Mouse (Mus musculus) C2C12 (cell line): Measurements from ENCODE around the gene Rnft2. TPM values are rescaled to one million over a fixed set of nuclear protein-coding genes. Genes with fewer than 3 reads are reported as not detected.
A peak's percentile ranks its signal among the peaks of the same experiment; 100 is the strongest.

Experiments
- H3K27me3 ChIP-seq: one replicate; pipeline ENCODE4 v1.6.1; 2011; ENCODE audit not compliant: control insufficient read depth, insufficient read depth, insufficient read length
- H3K36me3 ChIP-seq: one replicate; pipeline ENCODE4 v1.6.1; 2011; ENCODE audit not compliant: control insufficient read depth, insufficient read depth
- H3K4me3 ChIP-seq: one replicate; pipeline ENCODE4 v1.5.1; 2011; ENCODE audit warnings: mild to moderate bottlenecking, control low read depth; ENCODE audit not compliant: poor library complexity, insufficient read depth, severe bottlenecking
- H3K79me2 ChIP-seq: one replicate; pipeline ENCODE4 v1.6.1; 2011; ENCODE audit not compliant: control insufficient read depth, insufficient read depth
- H3K79me3 ChIP-seq: one replicate; pipeline ENCODE4 v1.6.1; 2011; ENCODE audit warnings: low read depth, control low read depth
- H3ac ChIP-seq: one replicate; pipeline ENCODE3; 2011; ENCODE audit warnings: low read depth; ENCODE audit not compliant: control insufficient read depth, insufficient read length
- CEBPB ChIP-seq: IDR thresholded peaks from one replicate; pipeline ENCODE4 v1.6.1; 2011; ENCODE audit warnings: low read depth, mild to moderate bottlenecking, control low read depth, moderate library complexity
- CTCF ChIP-seq: IDR thresholded peaks from one replicate; pipeline ENCODE4 v1.5.1; 2011; ENCODE audit not compliant: control insufficient read depth, insufficient read depth, insufficient read length
- FOSL1 ChIP-seq: IDR thresholded peaks from one replicate; pipeline ENCODE4 v1.8.0; 2011; ENCODE audit warnings: mild to moderate bottlenecking, low read length; ENCODE audit not compliant: poor library complexity, insufficient read depth, severe bottlenecking
- MAX ChIP-seq: IDR thresholded peaks from one replicate; pipeline ENCODE4 v1.6.1; 2011; ENCODE audit warnings: mild to moderate bottlenecking, control low read depth
- MYOD1 ChIP-seq: IDR thresholded peaks from one replicate; pipeline ENCODE4 v1.6.1; 2011; ENCODE audit warnings: low read depth; ENCODE audit not compliant: control insufficient read depth, insufficient read length
- MYOG ChIP-seq: IDR thresholded peaks from one replicate; pipeline ENCODE4 v1.6.1; 2011; ENCODE audit not compliant: control insufficient read depth, insufficient read length; ENCODE audit errors: extremely low read depth
- USF1 ChIP-seq: IDR thresholded peaks from one replicate; pipeline ENCODE4 v1.6.1; 2011; ENCODE audit warnings: low read depth, mild to moderate bottlenecking, control low read depth, moderate library complexity
- polyA plus RNA-seq: library from polyadenylated mRNA; unstranded; fragments of >200 nt; fragmentation: generic; extraction: Trizol; gene quantifications from one replicate; pipeline ENCODE4 v1.2.1, GENCODE M21; 2012; ENCODE audit warnings: missing spikeins

The Rnft2 gene
- polyA plus RNA-seq, 1 experiment = 1.1 TPM

DNA sequence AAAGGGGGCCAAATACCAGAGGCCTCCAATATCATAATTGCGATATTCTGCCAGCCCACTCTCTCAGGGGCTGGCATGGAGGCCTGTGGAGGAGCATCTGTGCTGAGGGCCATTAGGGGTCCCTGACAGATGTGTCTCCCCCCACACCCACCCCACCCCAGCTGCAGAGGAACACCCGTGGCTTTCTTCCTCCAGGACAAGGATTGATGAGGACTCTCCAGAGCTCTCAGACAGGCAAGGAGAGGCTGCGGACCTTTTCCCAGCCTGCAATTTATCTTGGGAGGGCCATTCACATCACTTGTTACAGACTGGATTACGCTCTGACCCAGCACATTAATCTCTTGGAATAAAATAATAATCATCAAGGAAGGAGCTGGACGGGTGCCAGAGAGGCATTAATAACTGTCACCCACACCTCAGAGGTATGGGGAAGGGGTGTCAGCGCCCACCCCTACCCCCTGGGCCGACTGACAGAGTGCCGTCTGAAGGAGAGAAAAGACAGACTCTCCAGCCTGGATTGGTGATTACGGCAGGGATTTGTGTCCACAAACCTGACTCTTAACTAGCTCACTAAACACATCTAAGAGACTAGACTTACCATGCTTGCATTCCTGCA lies 21.7 kb downstream of the Rnft2 start:
- Histone ChIP-seq H3K79me3 (no peaks in the 10 kb centered on the region), H3ac (no peak overlapping the region), H3K4me3 (no peak overlapping the region), H3K27me3 (no peaks in the 10 kb centered on the region), H3K36me3 (no peaks in the 10 kb centered on the region), H3K79me2 (no peaks in the 10 kb centered on the region)
- TF ChIP-seq FOSL1 (no peak), CEBPB (no peak), USF1 (no peak), MAX (no peak), MYOG (no peak), CTCF (no peak), MYOD1 (no peak)

DNA sequence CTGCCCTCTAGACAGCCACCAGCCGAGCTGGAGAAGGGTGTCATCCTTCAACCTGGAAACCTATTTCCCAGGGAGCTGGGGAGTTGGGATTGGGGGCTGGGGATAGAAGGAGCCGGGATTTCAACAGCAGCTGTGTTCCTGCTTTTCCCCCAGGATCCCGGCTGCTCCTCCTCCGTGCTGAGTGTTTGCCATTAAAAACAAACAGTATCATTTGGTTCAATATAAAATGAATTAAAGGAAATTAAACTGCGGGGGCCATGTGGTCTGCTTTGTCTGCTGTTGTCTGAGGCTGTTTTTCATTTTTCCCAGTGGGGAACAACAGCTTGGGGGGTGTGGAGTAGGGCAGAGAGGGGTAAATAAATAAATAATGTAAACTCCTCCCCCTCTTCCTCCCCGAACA lies 27.5 kb downstream of the Rnft2 start:
- Histone ChIP-seq H3K4me3 (no peak overlapping the region), H3K27me3 (no peaks in the 10 kb centered on the region), H3ac (no peak overlapping the region), H3K36me3 (no peaks in the 10 kb centered on the region), H3K79me3 (no peaks in the 10 kb centered on the region), H3K79me2 (no peaks in the 10 kb centered on the region)
- TF ChIP-seq MYOD1 = no peak
- TF ChIP-seq CEBPB = no peak

GRCm38 (mm10) chr5:118214418-118215154 lies 30.3 kb downstream of the Rnft2 start:
- no peak for TF ChIP-seq FOSL1
- Histone ChIP-seq H3ac (no peak overlapping the region), H3K79me3 (no peaks in the 10 kb centered on the region), H3K79me2 (no peaks in the 10 kb centered on the region), H3K4me3 (no peak overlapping the region), H3K36me3 (no peaks in the 10 kb centered on the region), H3K27me3 (no peaks in the 10 kb centered on the region)

GRCm38 (mm10) chr5:118214012-118214411 lies 30.9 kb downstream of the Rnft2 start:
- H3K79me3 ChIP-seq = no peaks in the 10 kb centered on the region
- H3K79me2 ChIP-seq = no peaks in the 10 kb centered on the region
- H3K27me3 ChIP-seq = peaks cover 3% of the 10 kb centered on the region
- no peak overlapping the region for H3K4me3 ChIP-seq
- no peaks in the 10 kb centered on the region for H3K36me3 ChIP-seq
- TF ChIP-seq CTCF (no peak), MYOD1 (no peak), MAX (no peak), FOSL1 (no peak), MYOG (no peak), CEBPB (no peak), USF1 (no peak)
- H3ac ChIP-seq = no peak overlapping the region

DNA sequence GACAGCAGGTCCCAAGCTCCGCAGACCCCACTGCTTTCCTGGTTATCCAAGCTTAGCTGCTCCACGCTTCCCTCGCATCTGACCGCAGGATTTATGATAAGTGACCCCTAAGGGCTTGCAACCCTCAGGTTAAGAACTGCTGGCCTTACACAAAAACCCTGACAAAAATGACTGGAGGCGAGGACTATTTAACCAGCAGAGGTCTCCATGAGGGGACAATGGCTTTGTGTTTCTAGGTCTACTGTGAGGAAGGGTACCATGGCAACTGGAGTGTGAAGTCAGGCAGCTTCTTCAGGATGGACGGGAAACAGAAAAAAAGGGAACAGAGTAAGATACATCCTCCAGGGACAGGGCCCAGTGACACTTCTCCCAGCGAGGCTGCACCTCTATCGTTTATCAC lies 39.1 kb downstream of the Rnft2 start:
- Histone ChIP-seq H3K4me3 (no peak overlapping the region), H3K27me3 (peaks cover 34% of the 10 kb centered on the region), H3K79me2 (no peaks in the 10 kb centered on the region), H3K79me3 (no peaks in the 10 kb centered on the region), H3ac (no peak overlapping the region), H3K36me3 (no peaks in the 10 kb centered on the region)
- no peak for TF ChIP-seq MYOD1
- no peak for TF ChIP-seq MYOG
- no peak for TF ChIP-seq CEBPB
- no peak for TF ChIP-seq CTCF
- TF ChIP-seq FOSL1 = no peak
- TF ChIP-seq USF1 = no peak
- no peak for TF ChIP-seq MAX

GRCm38 (mm10) chr5:118204675-118205440 lies 40.1 kb downstream of the Rnft2 start:
- Histone ChIP-seq H3K36me3 (no peaks in the 10 kb centered on the region), H3K4me3 (no peak overlapping the region), H3K79me3 (no peaks in the 10 kb centered on the region), H3K79me2 (no peaks in the 10 kb centered on the region), H3ac (no peak overlapping the region), H3K27me3 (peaks cover 42% of the 10 kb centered on the region)
- TF ChIP-seq FOSL1 (no peak), CEBPB (peak; percentile 32)
